Mouse (Mus musculus): Measurements from ENCODE around the gene Mavs. TPM values are rescaled to one million over a fixed set of nuclear protein-coding genes. Genes with fewer than 3 reads are reported as not detected.

The Mavs gene
- polyA plus RNA-seq, 1 experiment from 2014 or later, result 7.9 TPM

- H3K27ac ChIP-seq (replicated peaks), result no peak overlapping the region
- no peaks in the 10 kb centered on the region for H3K27me3 ChIP-seq
- H3K9ac ChIP-seq, result no peak overlapping the region
- no peaks in the 10 kb centered on the region for H3K4me1 ChIP-seq (replicated peaks)
- WGBS, result 89% methylated on average over 3 of the region's 3 CpGs
- no peak overlapping the region for H3K4me2 ChIP-seq
- no peak overlapping the region for H3K4me3 ChIP-seq
- no peaks in the 10 kb centered on the region for H3K36me3 ChIP-seq
- no peaks in the 10 kb centered on the region for H3K9me3 ChIP-seq
- no peak for ATAC-seq (ENCODE audit: low FRiP score, low read depth)
Observed at GRCm38 (mm10) chr2:131201262-131201661, 32.6 kb upstream of the Mavs start.

GRCm38 (mm10) chr2:131203816-131204409 lies 29.9 kb upstream of the Mavs start:
- H3K27me3 ChIP-seq, result no peaks in the 10 kb centered on the region
- no peaks in the 10 kb centered on the region for H3K4me1 ChIP-seq (replicated peaks)
- no peaks in the 10 kb centered on the region for H3K36me3 ChIP-seq
- WGBS, result 92% methylated on average over 6 of the region's 6 CpGs
- H3K4me2 ChIP-seq, result no peak overlapping the region
- no peak overlapping the region for H3K4me3 ChIP-seq
- no peaks in the 10 kb centered on the region for H3K9me3 ChIP-seq
- H3K9ac ChIP-seq, result no peak overlapping the region
- ATAC-seq (ENCODE audit: low FRiP score, low read depth), result no peak
- no peak overlapping the region for H3K27ac ChIP-seq (replicated peaks)

GRCm38 (mm10) chr2:131204410-131204981 lies 29.4 kb upstream of the Mavs start:
- Histone ChIP-seq H3K4me2 (no peak overlapping the region), H3K27me3 (no peaks in the 10 kb centered on the region), H3K9ac (no peak overlapping the region), H3K4me1 (replicated peaks) (peaks cover 4% of the 10 kb centered on the region), H3K36me3 (no peaks in the 10 kb centered on the region), H3K27ac (replicated peaks) (no peak overlapping the region), H3K9me3 (no peaks in the 10 kb centered on the region), H3K4me3 (no peak overlapping the region)
- no peak for ATAC-seq (ENCODE audit: low FRiP score, low read depth)
- 41% methylated on average over 7 of the region's 7 CpGs for WGBS

- Histone ChIP-seq H3K4me2 (no peak overlapping the region), H3K36me3 (no peaks in the 10 kb centered on the region), H3K4me3 (no peak overlapping the region), H3K27me3 (no peaks in the 10 kb centered on the region), H3K9ac (no peak overlapping the region), H3K27ac (replicated peaks) (no peak overlapping the region), H3K4me1 (replicated peaks) (peaks cover 7% of the 10 kb centered on the region), H3K9me3 (no peaks in the 10 kb centered on the region)
- ATAC-seq (ENCODE audit: low FRiP score, low read depth), result no peak
- 91% methylated on average over 8 of the region's 8 CpGs for WGBS
Observed at GRCm38 (mm10) chr2:131205521-131206182, 28.2 kb upstream of the Mavs start.

- H3K27me3 ChIP-seq, result no peaks in the 10 kb centered on the region
- H3K4me1 ChIP-seq (replicated peaks), result peaks cover 14% of the 10 kb centered on the region
- no peaks in the 10 kb centered on the region for H3K9me3 ChIP-seq
- no peak for ATAC-seq (ENCODE audit: low FRiP score, low read depth)
- H3K4me3 ChIP-seq, result no peak within 1 kb of the TSS
- WGBS, result 84% methylated on average over 4 of the region's 4 CpGs
- no peaks in the 10 kb centered on the region for H3K36me3 ChIP-seq
- H3K9ac ChIP-seq, result no peak within 1 kb of the TSS
- H3K27ac ChIP-seq (replicated peaks), result no peak within 1 kb of the TSS
- no peak within 1 kb of the TSS for H3K4me2 ChIP-seq
Observed at GRCm38 (mm10) chr2:131206778-131207177, 27.1 kb upstream of the Mavs start, which contains the start of gene Ap5s1. TSS of gene Ap5s1 (plus strand) at chr2:131207078.

GRCm38 (mm10) chr2:131208356-131208755 lies 25.5 kb upstream of the Mavs start:
- Histone ChIP-seq H3K27me3 (no peaks in the 10 kb centered on the region), H3K9me3 (no peaks in the 10 kb centered on the region), H3K27ac (replicated peaks) (no peak overlapping the region), H3K36me3 (0 out of 2 replicates have a peak, but pooled peaks cover 5% of the 10 kb centered on the region), H3K4me2 (no peak overlapping the region), H3K9ac (no peak overlapping the region), H3K4me3 (no peak overlapping the region), H3K4me1 (replicated peaks) (peaks cover 18% of the 10 kb centered on the region)
- no peak for ATAC-seq (ENCODE audit: low FRiP score, low read depth)
- WGBS, result 83% methylated on average over 2 of the region's 2 CpGs

- H3K9me3 ChIP-seq, result no peaks in the 10 kb centered on the region
- 0 out of 2 replicates have a peak, but pooled peaks cover 5% of the 10 kb centered on the region for H3K36me3 ChIP-seq
- no peak; the same call in 1 of the 2 replicates for ATAC-seq (ENCODE audit: low FRiP score, low read depth)
- H3K27ac ChIP-seq (replicated peaks), result peak overlapping the region; percentile 96
- no peaks in the 10 kb centered on the region for H3K27me3 ChIP-seq
- peaks cover 18% of the 10 kb centered on the region for H3K4me1 ChIP-seq (replicated peaks)
- peak overlapping the region; percentile 61 for H3K4me3 ChIP-seq
- WGBS, result 84% methylated on average over 4 of the region's 4 CpGs
- H3K9ac ChIP-seq, result peak overlapping the region; percentile 67
- peak overlapping the region; percentile 58 for H3K4me2 ChIP-seq
Observed at GRCm38 (mm10) chr2:131209125-131209795, 24.6 kb upstream of the Mavs start.

- peak; percentile 97 for ATAC-seq (ENCODE audit: low FRiP score, low read depth)
- Histone ChIP-seq H3K36me3 (0 out of 2 replicates have a peak, but pooled peaks cover 5% of the 10 kb centered on the region), H3K4me2 (peak overlapping the region; percentile 58), H3K4me3 (peak overlapping the region; percentile 61), H3K9me3 (no peaks in the 10 kb centered on the region), H3K27ac (replicated peaks) (peak overlapping the region; percentile 96), H3K4me1 (replicated peaks) (peaks cover 18% of the 10 kb centered on the region), H3K27me3 (no peaks in the 10 kb centered on the region), H3K9ac (peak overlapping the region; percentile 67)
- 2% methylated on average over 50 of the region's 50 CpGs for WGBS
Observed at GRCm38 (mm10) chr2:131209969-131210792, 23.7 kb upstream of the Mavs start.

GRCm38 (mm10) chr2:131211026-131211615 lies 22.7 kb upstream of the Mavs start:
- peak overlapping the region; percentile 96 for H3K27ac ChIP-seq (replicated peaks)
- peak overlapping the region; percentile 67 for H3K9ac ChIP-seq
- 64% methylated on average over 9 of the region's 9 CpGs for WGBS
- no peaks in the 10 kb centered on the region for H3K27me3 ChIP-seq
- no peaks in the 10 kb centered on the region for H3K9me3 ChIP-seq
- H3K36me3 ChIP-seq, result 0 out of 2 replicates have a peak, but pooled peaks cover 5% of the 10 kb centered on the region
- peaks cover 18% of the 10 kb centered on the region for H3K4me1 ChIP-seq (replicated peaks)
- no peak for ATAC-seq (ENCODE audit: low FRiP score, low read depth)
- peak overlapping the region; percentile 61 for H3K4me3 ChIP-seq
- peak overlapping the region; percentile 58 for H3K4me2 ChIP-seq

GRCm38 (mm10) chr2:131213773-131214172 lies 20.1 kb upstream of the Mavs start:
- Histone ChIP-seq H3K9ac (no peak overlapping the region), H3K36me3 (0 out of 2 replicates have a peak, but pooled peaks cover 5% of the 10 kb centered on the region), H3K27ac (replicated peaks) (no peak overlapping the region), H3K4me3 (no peak overlapping the region), H3K9me3 (no peaks in the 10 kb centered on the region), H3K4me2 (no peak overlapping the region), H3K4me1 (replicated peaks) (peaks cover 18% of the 10 kb centered on the region), H3K27me3 (no peaks in the 10 kb centered on the region)
- WGBS, result 90% methylated on average over 7 of the region's 7 CpGs
- no peak for ATAC-seq (ENCODE audit: low FRiP score, low read depth)
